Mouse (Mus musculus) urinary bladder, adult 2 months (tissue): ENCODE data around the gene Prodh2. TPM values are rescaled to one million over a fixed set of nuclear protein-coding genes. Genes with fewer than 3 reads are reported as not detected.
A peak's percentile ranks its signal among the peaks of the same experiment; 100 is the strongest.

ENCODE experiments used
- DNase-seq: peaks from one replicate; pipeline ENCODE4 v3.0.0; 2022; ENCODE audit warnings: low spot score
- polyA plus RNA-seq: library from polyadenylated mRNA; depleted of rRNA; stranded (reverse); fragments of >200 nt; gene quantifications from 2 replicates; pipeline ENCODE4 v1.2.3, GENCODE M21; 2012; rRNA removed

The Prodh2 gene
- polyA plus RNA-seq, 1 experiment: not detected

DNA sequence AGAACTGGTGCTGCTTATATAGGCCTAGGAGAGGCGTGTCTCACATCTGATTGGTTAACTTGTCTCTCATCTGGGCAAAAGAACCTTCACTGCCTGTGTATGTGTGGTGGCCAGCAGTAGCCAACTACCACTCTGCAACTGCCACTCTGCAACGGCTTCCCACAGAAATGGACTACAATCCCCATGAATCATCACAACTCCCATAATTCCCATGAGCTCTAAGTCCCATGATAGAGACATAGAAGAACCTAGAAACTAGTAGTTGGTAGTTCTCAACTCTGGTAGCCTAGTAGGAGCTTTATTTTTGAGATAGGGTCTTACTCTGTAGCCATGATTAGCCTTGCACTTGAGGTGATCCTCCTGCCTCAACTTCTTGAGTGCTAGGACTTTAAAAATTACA lies 56.5 kb downstream of the Prodh2 start:
- DNase-seq: no peak

DNA sequence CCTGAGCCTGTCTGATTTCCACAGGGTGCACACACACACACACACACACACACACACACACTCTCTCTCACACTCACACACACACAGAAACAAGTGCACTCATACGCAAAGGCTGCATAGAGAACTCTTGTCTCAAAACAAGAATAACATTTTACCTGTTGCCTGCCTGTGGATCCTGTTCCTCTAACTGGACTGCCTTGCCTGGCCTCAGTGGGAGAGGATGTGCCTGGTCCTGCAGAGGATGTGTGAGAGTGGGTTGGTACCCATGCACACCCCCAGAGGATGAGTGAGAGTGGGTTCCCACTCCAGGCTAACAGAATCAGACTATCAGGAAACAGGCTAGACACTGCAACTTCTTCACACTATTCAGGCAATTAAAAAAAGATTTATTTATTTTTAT lies 57.2 kb downstream of the Prodh2 start:
- no peak for DNase-seq

GRCm38 (mm10) chr7:30551445-30552101 lies 58.2 kb downstream of the Prodh2 start:
- no peak for DNase-seq

GRCm38 (mm10) chr7:30552102-30553020 lies 58.9 kb downstream of the Prodh2 start, which contains the start of the genes Hspb6 and Proser3:
TSS of gene Hspb6 (plus strand) at chr7:30552178.
TSS of gene Proser3 (minus strand) at chr7:30552299.
- DNase-seq: peak; percentile 85

GRCm38 (mm10) chr7:30553021-30553589 lies 59.7 kb downstream of the Prodh2 start:
- DNase-seq: peak; percentile 56

DNA sequence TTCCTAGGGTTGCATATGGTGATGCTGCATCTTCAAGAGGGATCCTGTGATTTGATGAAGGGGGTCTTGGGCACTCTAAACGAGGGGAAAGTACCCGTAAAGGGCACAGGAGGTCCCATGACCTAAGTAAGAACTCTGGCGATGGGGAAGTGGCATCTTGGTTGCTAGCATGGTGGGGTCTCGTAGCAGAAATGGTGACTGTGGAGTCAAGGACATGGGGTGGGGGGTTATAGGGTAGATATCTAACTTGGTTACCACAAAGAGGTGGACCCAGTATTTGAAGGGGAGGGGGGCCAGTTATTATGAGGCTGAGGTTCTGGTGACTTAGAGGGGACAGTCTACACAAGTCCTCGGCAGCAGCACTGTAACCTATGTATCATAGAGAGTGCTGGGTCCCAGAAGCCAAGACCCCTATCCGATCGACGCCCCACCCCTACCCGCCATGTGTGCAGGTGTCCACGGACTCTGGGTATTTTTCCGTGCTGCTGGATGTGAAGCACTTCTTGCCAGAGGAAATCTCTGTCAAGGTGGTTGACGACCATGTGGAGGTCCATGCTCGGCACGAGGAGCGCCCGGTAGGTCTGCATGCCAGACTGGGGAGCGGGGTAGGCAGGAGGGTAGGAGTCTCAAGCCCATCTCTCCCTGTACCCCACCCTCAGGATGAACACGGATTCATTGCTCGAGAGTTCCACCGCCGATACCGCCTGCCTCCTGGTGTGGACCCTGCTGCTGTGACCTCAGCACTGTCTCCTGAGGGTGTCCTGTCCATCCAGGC lies 60.6 kb downstream of the Prodh2 start:
- DNase-seq: no peak

GRCm38 (mm10) chr7:30556894-30557536 lies 63.6 kb downstream of the Prodh2 start:
- DNase-seq: no peak

- DNase-seq: no peak
These were observed 64.6 kb downstream of the Prodh2 start for GRCm38 (mm10) chr7:30557901-30558514.

- no peak for DNase-seq
These were observed 65.4 kb downstream of the Prodh2 start for GRCm38 (mm10) chr7:30558656-30559442.

- peak; percentile 76 for DNase-seq
These were observed 66.1 kb downstream of the Prodh2 start, which contains the start of gene Lin37 for GRCm38 (mm10) chr7:30559443-30559954. TSS of gene Lin37 (minus strand) at chr7:30559838.

DNA sequence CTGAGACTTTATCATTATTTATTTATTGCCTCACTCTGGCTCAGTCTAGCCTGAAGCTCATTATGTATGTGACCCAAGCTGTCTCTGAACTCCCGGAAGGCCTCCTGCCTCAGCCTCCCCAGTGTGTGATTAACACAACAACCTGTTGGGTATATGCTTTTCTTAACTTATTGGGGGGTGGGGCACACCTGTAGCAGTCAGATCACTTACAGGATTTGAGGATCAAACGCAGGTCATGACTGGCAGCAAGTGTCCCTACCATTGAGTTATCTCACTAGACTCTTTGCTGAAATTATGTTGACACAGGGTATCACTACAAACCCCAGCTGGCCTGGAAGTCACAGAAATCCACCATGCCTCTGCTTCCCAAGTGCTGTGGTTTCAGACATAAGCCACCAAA lies 66.9 kb downstream of the Prodh2 start:
- no peak for DNase-seq

GRCm38 (mm10) chr7:30562526-30563116 lies 69.2 kb downstream of the Prodh2 start:
- DNase-seq: peak; percentile 47

Other genes starting within 250 kb of the Prodh2 start
- 0.18 and 0.36 TPM in 2 replicates for gene Thap8, start 213.5 kb upstream of the Prodh2 start, polyA plus RNA-seq
- gene Wdr62, start 213.2 kb upstream of the Prodh2 start, polyA plus RNA-seq: 10.2 and 11.4 TPM in 2 replicates
- gene Clip3, start 201.9 kb upstream of the Prodh2 start, polyA plus RNA-seq: 23.7 and 47.9 TPM in 2 replicates
- 68.0 and 80.2 TPM in 2 replicates for gene Alkbh6, start 184.9 kb upstream of the Prodh2 start, polyA plus RNA-seq
- gene Syne4, start 178.8 kb upstream of the Prodh2 start, polyA plus RNA-seq: 5.4 and 9.1 TPM in 2 replicates
- gene E130208F15Rik, start 171.9 kb upstream of the Prodh2 start, polyA plus RNA-seq: 0.57 and 0.72 TPM in 2 replicates
- 12.8 and 15.4 TPM in 2 replicates for gene Sdhaf1, start 169.7 kb upstream of the Prodh2 start, polyA plus RNA-seq
- 7.9 and 11.9 TPM in 2 replicates for gene Lrfn3, start 130.8 kb upstream of the Prodh2 start, polyA plus RNA-seq
- gene Tyrobp, start 79.9 kb upstream of the Prodh2 start, polyA plus RNA-seq: 85.1 and 117 TPM in 2 replicates
- 3.3 and 3.8 TPM in 2 replicates for gene Hcst, start 73.8 kb upstream of the Prodh2 start, polyA plus RNA-seq
- gene Nfkbid, start 71.9 kb upstream of the Prodh2 start, polyA plus RNA-seq: 1.8 and 2.0 TPM in 2 replicates
- gene Aplp1, start 48.1 kb upstream of the Prodh2 start, polyA plus RNA-seq: 4.2 and 4.5 TPM in 2 replicates
- not detected in 2 replicates for gene Kirrel2, start 35.9 kb upstream of the Prodh2 start, polyA plus RNA-seq
- not detected in 2 replicates for gene Nphs1, start 35.3 kb upstream of the Prodh2 start, polyA plus RNA-seq
- 6.9 and 7.7 TPM in 2 replicates for gene Arhgap33, start 41.4 kb downstream of the Prodh2 start, polyA plus RNA-seq
- gene Hspb6, start 58.6 kb downstream of the Prodh2 start, polyA plus RNA-seq: 342 and 444 TPM in 2 replicates
- 11.0 and 12.0 TPM in 2 replicates for gene Proser3, start 58.7 kb downstream of the Prodh2 start, polyA plus RNA-seq
- gene Lin37, start 66.2 kb downstream of the Prodh2 start, polyA plus RNA-seq: 33.8 and 36.5 TPM in 2 replicates
- 69.1 and 74.1 TPM in 2 replicates for gene U2af1l4, start 69.7 kb downstream of the Prodh2 start, polyA plus RNA-seq
- 2.8 and 5.1 TPM in 2 replicates for gene Gm49396, start 69.7 kb downstream of the Prodh2 start, polyA plus RNA-seq
- gene Psenen, start 70.0 kb downstream of the Prodh2 start, polyA plus RNA-seq: 151 and 174 TPM in 2 replicates
- gene Igflr1, start 71.8 kb downstream of the Prodh2 start, polyA plus RNA-seq: 3.6 and 4.9 TPM in 2 replicates
- 38.3 and 40.2 TPM in 2 replicates for gene Kmt2b, start 95.1 kb downstream of the Prodh2 start, polyA plus RNA-seq
- gene Zbtb32, start 105.3 kb downstream of the Prodh2 start, polyA plus RNA-seq: 1.8 and 2.4 TPM in 2 replicates
- gene Upk1a, start 119.2 kb downstream of the Prodh2 start, polyA plus RNA-seq: 2,098 and 2,832 TPM in 2 replicates
- 703 and 875 TPM in 2 replicates for gene Cox6b1, start 132.5 kb downstream of the Prodh2 start, polyA plus RNA-seq
- gene Etv2, start 142.2 kb downstream of the Prodh2 start, polyA plus RNA-seq: not detected in 2 replicates
- gene Rbm42, start 156.7 kb downstream of the Prodh2 start, polyA plus RNA-seq: 58.5 and 64.1 TPM in 2 replicates
- gene Haus5, start 171.4 kb downstream of the Prodh2 start, polyA plus RNA-seq: 9.4 and 13.2 TPM in 2 replicates
- gene Pmis2, start 178.0 kb downstream of the Prodh2 start, polyA plus RNA-seq: not detected in 2 replicates
- gene 2200002J24Rik, start 205.3 kb downstream of the Prodh2 start, polyA plus RNA-seq: not detected in 2 replicates
- gene Atp4a, start 218.6 kb downstream of the Prodh2 start, polyA plus RNA-seq: 0.03 TPM in 1 of 2 replicates, not detected in the other
- gene Tmem147, start 235.9 kb downstream of the Prodh2 start, polyA plus RNA-seq: 97.6 and 129 TPM in 2 replicates